Mouse (Mus musculus): ENCODE data around the gene Ube2n. TPM values are rescaled to one million over a fixed set of nuclear protein-coding genes. Genes with fewer than 3 reads are reported as not detected.

The Ube2n gene
- polyA plus RNA-seq, 1 experiment from 2014 or later = 358 TPM

GRCm38 (mm10) chr10:95562395-95562794 lies 47.5 kb downstream of the Ube2n start:
- ATAC-seq (ENCODE audit: low FRiP score) = no peak
- 7% methylated on average over 8 of the region's 8 CpGs for WGBS

GRCm38 (mm10) chr10:95562859-95563841 lies 48.2 kb downstream of the Ube2n start:
- WGBS = under 1% methylated on average over 63 of the region's 65 CpGs
- Histone ChIP-seq H3K9me3 (replicated peaks) (no peaks in the 10 kb centered on the region), H3K4me1 (peaks cover 46% of the 10 kb centered on the region), H3K9ac (replicated peaks) (peak overlapping the region; percentile 93), H3K36me3 (no peaks in the 10 kb centered on the region), H3K4me2 (peak overlapping the region; percentile 84), H3K4me3 (replicated peaks) (peak overlapping the region; percentile 69), H3K27ac (replicated peaks) (peak overlapping the region; percentile 92), H3K27me3 (replicated peaks) (no peaks in the 10 kb centered on the region)
- ATAC-seq (ENCODE audit: low FRiP score) = peak; percentile 68

More at GRCm38 (mm10) chr10:95562395-95562794, 47.5 kb downstream of the Ube2n start:
- Histone ChIP-seq H3K36me3 (0 out of 2 replicates have a peak, but pooled peaks cover 2% of the 10 kb centered on the region), H3K27me3 (replicated peaks) (no peaks in the 10 kb centered on the region), H3K9ac (replicated peaks) (peak overlapping the region; percentile 93), H3K4me2 (peak overlapping the region; percentile 84), H3K27ac (replicated peaks) (no peak overlapping the region), H3K9me3 (replicated peaks) (no peaks in the 10 kb centered on the region), H3K4me1 (peaks cover 46% of the 10 kb centered on the region), H3K4me3 (replicated peaks) (peak overlapping the region; percentile 69)

DNA sequence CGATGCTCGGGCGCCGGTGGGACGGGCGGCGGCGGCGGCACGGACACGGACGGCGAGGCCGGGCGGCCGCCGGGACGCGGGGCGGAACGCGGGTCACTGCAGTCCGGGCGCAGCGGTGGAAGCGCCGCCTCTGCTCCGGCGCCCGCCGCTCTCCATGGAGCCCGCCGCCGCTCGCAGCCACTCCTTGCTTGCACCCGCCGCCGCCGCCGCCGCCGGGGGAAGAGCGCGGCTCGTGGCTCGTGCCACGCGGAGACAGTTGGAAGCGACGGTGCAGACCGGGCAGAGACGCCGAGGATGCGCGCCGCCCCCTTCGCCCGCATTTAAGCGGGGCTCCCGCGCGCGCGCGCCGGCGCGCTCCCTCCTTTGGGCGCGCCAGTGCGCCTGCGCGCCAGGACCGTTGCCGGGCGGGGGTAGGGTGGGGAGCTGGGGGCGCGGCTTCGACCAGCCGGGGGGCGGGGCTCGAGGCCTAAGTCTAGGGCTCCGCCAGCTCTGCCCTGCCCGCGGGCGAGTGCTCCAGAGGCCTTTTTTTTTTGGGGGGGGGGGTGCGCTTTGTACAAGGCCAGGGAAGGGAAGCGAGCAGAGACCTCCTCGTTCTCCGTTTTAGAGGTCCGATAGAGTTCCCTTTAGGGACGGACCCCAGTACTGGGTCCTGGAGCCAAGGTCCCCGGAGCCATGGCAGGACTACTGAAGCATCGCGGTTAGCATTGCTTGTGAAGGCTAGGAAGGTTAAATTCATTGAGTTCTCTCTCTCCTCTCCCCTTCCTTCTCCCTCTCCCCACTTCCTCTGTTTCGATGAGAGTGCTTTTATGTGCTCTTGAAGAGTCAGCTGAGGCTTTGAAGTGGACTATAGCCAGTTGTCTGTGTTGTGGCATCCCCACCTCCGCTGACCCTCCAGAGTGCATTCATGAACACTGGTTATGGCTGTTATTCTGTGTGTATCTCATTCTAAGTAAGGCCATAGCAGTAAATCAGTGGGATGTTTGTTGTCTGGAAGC lies 49.2 kb downstream of the Ube2n start, which contains the start of gene Nudt4:
Nudt4 (minus strand) TSS at position 296 of the 995 bp plus-strand sequence.
- WGBS = 2% methylated on average over 46 of the region's 97 CpGs
- Histone ChIP-seq H3K9me3 (replicated peaks) (no peaks in the 10 kb centered on the region), H3K36me3 (no peaks in the 10 kb centered on the region), H3K27me3 (replicated peaks) (no peaks in the 10 kb centered on the region), H3K4me2 (peak within 1 kb of the TSS; percentile 84), H3K9ac (replicated peaks) (peak within 1 kb of the TSS; percentile 93), H3K4me3 (replicated peaks) (peak within 1 kb of the TSS; percentile 69), H3K27ac (replicated peaks) (peak within 1 kb of the TSS; percentile 92), H3K4me1 (peaks cover 45% of the 10 kb centered on the region)
- peak; percentile 94 for ATAC-seq (ENCODE audit: low FRiP score)

DNA sequence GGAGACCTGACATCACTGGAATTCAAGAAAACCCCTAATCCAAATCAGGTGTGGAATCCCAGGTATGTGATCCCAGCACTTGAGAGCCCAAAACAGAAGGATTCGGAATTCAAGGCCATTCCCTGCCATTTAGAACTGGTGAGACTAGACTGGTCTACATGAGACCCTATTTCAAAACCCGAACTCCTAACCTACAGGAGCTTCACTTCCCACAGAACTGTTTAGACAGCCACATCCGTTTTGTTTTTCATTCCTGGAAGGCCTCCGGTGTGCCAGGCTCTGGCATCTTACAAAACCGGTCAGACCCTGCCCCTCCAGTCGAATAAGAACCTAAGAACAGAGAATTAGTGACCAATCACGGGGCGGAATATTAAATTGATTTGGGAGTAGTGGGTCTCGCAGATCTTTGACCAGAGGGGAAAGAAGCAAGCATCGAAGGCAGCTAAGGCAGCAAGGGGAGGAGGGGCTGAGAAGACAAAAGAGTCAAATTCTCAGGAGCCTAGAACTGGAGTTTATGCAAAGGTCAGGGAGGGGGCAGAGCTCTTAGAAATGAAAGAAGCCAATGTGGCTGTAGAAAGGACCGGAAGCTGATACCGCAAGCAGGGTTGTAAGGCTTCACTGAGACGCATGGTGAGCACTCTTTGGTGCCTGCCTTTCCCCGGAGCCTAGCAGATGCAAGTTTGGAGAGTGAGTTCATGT lies 50.4 kb downstream of the Ube2n start:
- Histone ChIP-seq H3K27me3 (replicated peaks) (no peaks in the 10 kb centered on the region), H3K4me2 (no peak overlapping the region), H3K27ac (replicated peaks) (no peak overlapping the region), H3K9ac (replicated peaks) (no peak overlapping the region), H3K4me1 (peaks cover 36% of the 10 kb centered on the region), H3K9me3 (replicated peaks) (no peaks in the 10 kb centered on the region), H3K36me3 (no peaks in the 10 kb centered on the region), H3K4me3 (replicated peaks) (no peak overlapping the region)
- WGBS = 27% methylated on average over 14 of the region's 14 CpGs
- no peak for ATAC-seq (ENCODE audit: low FRiP score)

DNA sequence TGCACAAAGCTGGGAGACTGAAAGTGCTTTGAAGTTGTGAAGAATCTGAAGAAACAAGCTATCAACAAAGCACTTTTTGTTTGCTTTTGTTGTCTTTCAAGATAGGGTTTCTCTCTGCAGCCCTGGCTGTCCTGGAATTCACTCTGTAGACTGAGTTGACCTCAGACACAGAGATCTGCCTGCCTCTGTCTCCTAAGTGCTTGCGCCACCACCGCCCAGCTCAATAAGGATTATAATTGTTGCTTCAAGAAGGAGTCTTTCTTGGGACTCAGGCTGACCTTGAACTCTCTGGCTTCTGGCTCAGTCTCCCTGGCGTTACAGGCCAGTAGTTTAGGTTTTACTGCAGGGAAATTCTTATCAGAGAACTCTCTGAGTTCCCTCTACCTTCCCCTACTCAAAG lies 51.8 kb downstream of the Ube2n start:
- 89% methylated on average over 3 of the region's 3 CpGs for WGBS

DNA sequence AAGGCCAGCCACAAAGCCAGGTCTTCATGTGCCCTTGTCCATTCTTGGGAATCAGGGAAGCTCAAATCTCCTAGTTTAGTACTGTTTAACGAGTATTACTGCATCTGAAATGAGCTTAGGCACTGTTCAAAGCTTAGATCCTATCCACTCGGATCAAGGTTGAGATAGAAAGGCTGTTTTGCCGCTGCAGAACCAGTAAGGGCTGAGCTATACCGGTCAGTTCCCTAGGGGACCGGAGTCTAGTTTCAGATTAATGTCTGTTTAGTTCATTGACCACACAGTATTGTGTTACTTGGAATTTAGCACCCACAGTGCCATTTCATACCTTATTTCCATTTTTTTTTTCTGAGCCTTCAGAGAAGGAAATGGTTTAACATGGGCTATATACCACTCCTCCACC lies 52.6 kb downstream of the Ube2n start:
- no peak overlapping the region for H3K27ac ChIP-seq (replicated peaks)
- peaks cover 15% of the 10 kb centered on the region for H3K4me1 ChIP-seq
- no peak overlapping the region for H3K4me3 ChIP-seq (replicated peaks)
- H3K9ac ChIP-seq (replicated peaks) = no peak overlapping the region
- H3K9me3 ChIP-seq (replicated peaks) = no peaks in the 10 kb centered on the region
- no peaks in the 10 kb centered on the region for H3K27me3 ChIP-seq (replicated peaks)
- no peak for ATAC-seq (ENCODE audit: low FRiP score)
- no peak overlapping the region for H3K4me2 ChIP-seq
- H3K36me3 ChIP-seq = no peaks in the 10 kb centered on the region
- 63% methylated on average over 5 of the region's 5 CpGs for WGBS

More for the DNA sequence above, 51.8 kb downstream of the Ube2n start:
- H3K4me2 ChIP-seq = no peak overlapping the region
- H3K9me3 ChIP-seq (replicated peaks) = no peaks in the 10 kb centered on the region
- H3K27ac ChIP-seq (replicated peaks) = no peak overlapping the region
- H3K9ac ChIP-seq (replicated peaks) = no peak overlapping the region
- peaks cover 23% of the 10 kb centered on the region for H3K4me1 ChIP-seq
- H3K36me3 ChIP-seq = no peaks in the 10 kb centered on the region
- ATAC-seq (ENCODE audit: low FRiP score) = no peak
- no peak overlapping the region for H3K4me3 ChIP-seq (replicated peaks)
- no peaks in the 10 kb centered on the region for H3K27me3 ChIP-seq (replicated peaks)

- no peak for ATAC-seq (ENCODE audit: low FRiP score)
- Histone ChIP-seq H3K4me2 (no peak overlapping the region), H3K9me3 (replicated peaks) (no peaks in the 10 kb centered on the region), H3K27ac (replicated peaks) (no peak overlapping the region), H3K36me3 (no peaks in the 10 kb centered on the region), H3K27me3 (replicated peaks) (no peaks in the 10 kb centered on the region), H3K4me1 (peaks cover 12% of the 10 kb centered on the region), H3K4me3 (replicated peaks) (no peak overlapping the region), H3K9ac (replicated peaks) (no peak overlapping the region)
- WGBS = 70% methylated on average over 6 of the region's 6 CpGs
These were observed 53.1 kb downstream of the Ube2n start for GRCm38 (mm10) chr10:95568016-95568415.

DNA sequence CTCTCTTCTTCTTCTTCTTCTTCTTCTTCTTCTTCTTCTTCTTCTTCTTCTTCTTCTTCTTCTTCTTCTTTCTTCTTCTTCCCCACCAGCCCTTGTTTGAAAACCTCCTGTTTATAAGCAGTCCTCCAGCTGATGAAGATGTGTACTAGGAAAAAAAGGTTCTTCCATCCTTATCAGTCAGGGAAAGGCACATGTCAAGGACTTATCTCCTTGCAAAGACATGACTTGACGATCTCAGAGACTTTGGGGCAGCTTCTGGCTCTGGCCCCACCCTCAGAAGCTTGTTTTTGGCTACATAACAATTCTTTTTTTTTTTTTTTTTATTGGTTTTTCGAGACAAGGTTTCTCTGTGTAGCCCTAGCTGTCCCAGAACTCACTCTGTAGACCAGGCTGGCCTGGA lies 54.5 kb downstream of the Ube2n start:
- ATAC-seq (ENCODE audit: low FRiP score) = no peak
- H3K9ac ChIP-seq (replicated peaks) = no peak overlapping the region
- no peaks in the 10 kb centered on the region for H3K27me3 ChIP-seq (replicated peaks)
- no peaks in the 10 kb centered on the region for H3K9me3 ChIP-seq (replicated peaks)
- peaks cover 10% of the 10 kb centered on the region for H3K4me1 ChIP-seq
- no peaks in the 10 kb centered on the region for H3K36me3 ChIP-seq
- H3K27ac ChIP-seq (replicated peaks) = no peak overlapping the region
- H3K4me3 ChIP-seq (replicated peaks) = no peak overlapping the region
- no peak overlapping the region for H3K4me2 ChIP-seq
- WGBS = 81% methylated on average over 2 of the region's 2 CpGs

- no peaks in the 10 kb centered on the region for H3K27me3 ChIP-seq (replicated peaks)
- no peak overlapping the region for H3K9ac ChIP-seq (replicated peaks)
- H3K4me3 ChIP-seq (replicated peaks) = no peak overlapping the region
- H3K4me2 ChIP-seq = no peak overlapping the region
- WGBS = 75% methylated on average over 4 of the region's 4 CpGs
- H3K4me1 ChIP-seq = 0 out of 2 replicates have a peak, but pooled peaks cover 3% of the 10 kb centered on the region
- no peak for ATAC-seq (ENCODE audit: low FRiP score)
- H3K27ac ChIP-seq (replicated peaks) = no peak overlapping the region
- H3K36me3 ChIP-seq = no peaks in the 10 kb centered on the region
- no peaks in the 10 kb centered on the region for H3K9me3 ChIP-seq (replicated peaks)
These were observed 60.0 kb downstream of the Ube2n start for GRCm38 (mm10) chr10:95574994-95575393.

- no peaks in the 10 kb centered on the region for H3K36me3 ChIP-seq
These were observed 61.0 kb downstream of the Ube2n start for GRCm38 (mm10) chr10:95575839-95576380.

More at GRCm38 (mm10) chr10:95575839-95576380, 61.0 kb downstream of the Ube2n start:
- no peak overlapping the region for H3K4me3 ChIP-seq (replicated peaks)
- H3K27me3 ChIP-seq (replicated peaks) = no peaks in the 10 kb centered on the region
- WGBS = 74% methylated on average over 10 of the region's 10 CpGs
- H3K27ac ChIP-seq (replicated peaks) = no peak overlapping the region
- ATAC-seq (ENCODE audit: low FRiP score) = no peak
- no peaks in the 10 kb centered on the region for H3K9me3 ChIP-seq (replicated peaks)
- H3K4me1 ChIP-seq = 0 out of 2 replicates have a peak, but pooled peaks cover 3% of the 10 kb centered on the region
- no peak overlapping the region for H3K9ac ChIP-seq (replicated peaks)
- no peak overlapping the region for H3K4me2 ChIP-seq
